Mouse (Mus musculus): Measurements from ENCODE around the gene Mael.
A peak's percentile ranks its signal among the peaks of the same experiment; 100 is the strongest.

Gene Mael

GRCm38 (mm10) chr1:166238315-166238969 lies at the start of gene Mael:
Mael (minus strand) TSS chr1:166238747.
- no peak for DNase-seq (ENCODE audit: low spot score)

- DNase-seq (ENCODE audit: low spot score): no peak
Observed at GRCm38 (mm10) chr1:166286231-166286630, 47.7 kb upstream of the Mael start.

GRCm38 (mm10) chr1:166284390-166284789 lies 45.8 kb upstream of the Mael start:
- DNase-seq (ENCODE audit: low spot score): no peak

- DNase-seq (ENCODE audit: low spot score): no peak
Observed at GRCm38 (mm10) chr1:166283451-166283850, 44.9 kb upstream of the Mael start.

- peak; percentile 48 for DNase-seq (ENCODE audit: low spot score)
Observed at GRCm38 (mm10) chr1:166282597-166283210, 44.2 kb upstream of the Mael start.

- no peak for DNase-seq (ENCODE audit: low spot score)
Observed at GRCm38 (mm10) chr1:166281836-166282235, 43.3 kb upstream of the Mael start.

- no peak for DNase-seq (ENCODE audit: low spot score)
Observed at GRCm38 (mm10) chr1:166281287-166281686, 42.7 kb upstream of the Mael start.

GRCm38 (mm10) chr1:166280566-166280965 lies 42.0 kb upstream of the Mael start:
- DNase-seq (ENCODE audit: low spot score): peak; percentile 25

GRCm38 (mm10) chr1:166279580-166280206 lies 41.1 kb upstream of the Mael start:
- no peak for DNase-seq (ENCODE audit: low spot score)

- no peak for DNase-seq (ENCODE audit: low spot score)
Observed at GRCm38 (mm10) chr1:166278786-166279185, 40.2 kb upstream of the Mael start.

GRCm38 (mm10) chr1:166268218-166268617 lies 29.7 kb upstream of the Mael start:
- no peak for DNase-seq (ENCODE audit: low spot score)

GRCm38 (mm10) chr1:166266918-166267317 lies 28.4 kb upstream of the Mael start:
- DNase-seq (ENCODE audit: low spot score): no peak

- DNase-seq (ENCODE audit: low spot score): no peak
Observed at GRCm38 (mm10) chr1:166266001-166266705, 27.6 kb upstream of the Mael start.

- DNase-seq (ENCODE audit: low spot score): no peak
Observed at GRCm38 (mm10) chr1:166259526-166259925, 21.0 kb upstream of the Mael start.

- DNase-seq (ENCODE audit: low spot score): no peak
Observed at GRCm38 (mm10) chr1:166256898-166257297, 18.4 kb upstream of the Mael start.

GRCm38 (mm10) chr1:166256302-166256701 lies 17.8 kb upstream of the Mael start:
- no peak for DNase-seq (ENCODE audit: low spot score)

- DNase-seq (ENCODE audit: low spot score): no peak
Observed at GRCm38 (mm10) chr1:166255651-166256050, 17.1 kb upstream of the Mael start.

- DNase-seq (ENCODE audit: low spot score): no peak
Observed at GRCm38 (mm10) chr1:166255091-166255490, 16.5 kb upstream of the Mael start.

GRCm38 (mm10) chr1:166253898-166254894 lies 15.6 kb upstream of the Mael start, which contains the start of gene Ildr2:
Ildr2 (plus strand) TSS chr1:166254139.
- DNase-seq (ENCODE audit: low spot score): peak; percentile 62

- DNase-seq (ENCODE audit: low spot score): no peak
Observed at GRCm38 (mm10) chr1:166244285-166244684, 5.7 kb upstream of the Mael start.

- DNase-seq (ENCODE audit: low spot score): no peak
Observed at GRCm38 (mm10) chr1:166214181-166214580, 24.4 kb downstream of the Mael start.

All from ovary, postnatal 14 days (tissue).